Mouse (Mus musculus): ENCODE measurements at regions not wholly inside any gene's neighbourhood (a gene's known extent, or its start where the extent isn't known, plus 50 kb on each side); places are given as distances from the start of the nearest gene placed in this dataset.

GRCm38 (mm10) chr13:80798863-80799817 is 84.0 kb upstream of the Arrdc3 start:
- DNase-seq = no peak

GRCm38 (mm10) chr13:80806172-80806571 is 77.0 kb upstream of the Arrdc3 start:
- DNase-seq = peak; percentile 41

GRCm38 (mm10) chr13:80827037-80827471 is 56.1 kb upstream of the Arrdc3 start:
- DNase-seq = no peak

Measured in adrenal gland, adult 2 months (tissue).